Mouse (Mus musculus): ENCODE measurements around the gene Sdha. TPM values are rescaled to one million over a fixed set of nuclear protein-coding genes. Genes with fewer than 3 reads are reported as not detected.

Sdha gene
- polyA plus RNA-seq, 1 experiment from 2014 or later: 231 TPM

GRCm38 (mm10) chr13:74350435-74350906 is 391 bp upstream of the Sdha start:
- peak overlapping the region; percentile 77 for H3K9ac ChIP-seq
- H3K4me3 ChIP-seq (replicated peaks): peak overlapping the region; percentile 57
- peaks cover 23% of the 10 kb centered on the region for H3K36me3 ChIP-seq (replicated peaks)
- H3K27ac ChIP-seq: peak overlapping the region; percentile 37; the same call in 1 of the 2 replicates
- H3K4me2 ChIP-seq: peak overlapping the region; percentile 53
- H3K9me3 ChIP-seq: no peaks in the 10 kb centered on the region
- WGBS: 1% methylated on average over 15 of the region's 15 CpGs
- H3K4me1 ChIP-seq: peaks cover 20% of the 10 kb centered on the region
- no peaks in the 10 kb centered on the region for H3K27me3 ChIP-seq
- ATAC-seq (ENCODE audit: low FRiP score): peak; percentile 63; the same call in 1 of the 2 replicates

GRCm38 (mm10) chr13:74341036-74341435 is 9.0 kb downstream of the Sdha start:
- WGBS: 47% methylated on average over 3 of the region's 3 CpGs

GRCm38 (mm10) chr13:74329321-74329720 is 20.8 kb downstream of the Sdha start:
- Histone ChIP-seq H3K27me3 (no peaks in the 10 kb centered on the region), H3K27ac (no peak overlapping the region), H3K4me2 (no peak overlapping the region), H3K4me3 (replicated peaks) (no peak overlapping the region), H3K9me3 (no peaks in the 10 kb centered on the region), H3K36me3 (replicated peaks) (peaks cover 78% of the 10 kb centered on the region), H3K4me1 (no peaks in the 10 kb centered on the region), H3K9ac (no peak overlapping the region)
- ATAC-seq (ENCODE audit: low FRiP score): no peak

More at GRCm38 (mm10) chr13:74341036-74341435, 9.0 kb downstream of the Sdha start:
- H3K36me3 ChIP-seq (replicated peaks): peaks cover 60% of the 10 kb centered on the region
- H3K27me3 ChIP-seq: no peaks in the 10 kb centered on the region
- no peak; the same call in 1 of the 2 replicates for ATAC-seq (ENCODE audit: low FRiP score)
- H3K4me2 ChIP-seq: no peak overlapping the region
- no peaks in the 10 kb centered on the region for H3K9me3 ChIP-seq
- no peak overlapping the region for H3K4me3 ChIP-seq (replicated peaks)
- no peak overlapping the region for H3K9ac ChIP-seq
- no peaks in the 10 kb centered on the region for H3K4me1 ChIP-seq
- no peak overlapping the region for H3K27ac ChIP-seq

- peaks cover 15% of the 10 kb centered on the region for H3K4me1 ChIP-seq
- WGBS: under 1% methylated on average over 36 of the region's 36 CpGs
Observed at GRCm38 (mm10) chr13:74317170-74317849, 32.8 kb downstream of the Sdha start, which contains the start of gene Pdcd6. Gene Pdcd6, minus strand, starts transcription at chr13:74317580.

GRCm38 (mm10) chr13:74316789-74317169 is 33.3 kb downstream of the Sdha start:
- no peaks in the 10 kb centered on the region for H3K9me3 ChIP-seq
- H3K9ac ChIP-seq: peak overlapping the region; percentile 71
- ATAC-seq (ENCODE audit: low FRiP score): no peak; the same call in 1 of the 2 replicates
- H3K27ac ChIP-seq: no peak overlapping the region
- peak overlapping the region; percentile 84 for H3K4me2 ChIP-seq
- no peaks in the 10 kb centered on the region for H3K27me3 ChIP-seq
- peaks cover 15% of the 10 kb centered on the region for H3K4me1 ChIP-seq
- peak overlapping the region; percentile 87 for H3K4me3 ChIP-seq (replicated peaks)
- 4% methylated on average over 15 of the region's 15 CpGs for WGBS
- peaks cover 17% of the 10 kb centered on the region for H3K36me3 ChIP-seq (replicated peaks)

More at GRCm38 (mm10) chr13:74317170-74317849, 32.8 kb downstream of the Sdha start, which contains the start of gene Pdcd6:
- no peaks in the 10 kb centered on the region for H3K27me3 ChIP-seq
- H3K27ac ChIP-seq: no peak within 1 kb of the TSS
- peak; percentile 98 for ATAC-seq (ENCODE audit: low FRiP score)
- H3K36me3 ChIP-seq (replicated peaks): peaks cover 22% of the 10 kb centered on the region
- peak within 1 kb of the TSS; percentile 84 for H3K4me2 ChIP-seq
- no peaks in the 10 kb centered on the region for H3K9me3 ChIP-seq
- H3K4me3 ChIP-seq (replicated peaks): peak within 1 kb of the TSS; percentile 87
- H3K9ac ChIP-seq: peak within 1 kb of the TSS; percentile 71

- Histone ChIP-seq H3K27ac (no peak overlapping the region), H3K9me3 (no peaks in the 10 kb centered on the region), H3K27me3 (no peaks in the 10 kb centered on the region), H3K4me3 (replicated peaks) (peak overlapping the region; percentile 87), H3K9ac (peak overlapping the region; percentile 71), H3K4me2 (peak overlapping the region; percentile 84), H3K36me3 (replicated peaks) (peaks cover 13% of the 10 kb centered on the region), H3K4me1 (peaks cover 15% of the 10 kb centered on the region)
- WGBS: 29% methylated on average over 4 of the region's 4 CpGs
- no peak for ATAC-seq (ENCODE audit: low FRiP score)
Observed at GRCm38 (mm10) chr13:74316386-74316785, 33.7 kb downstream of the Sdha start.

- H3K27me3 ChIP-seq: no peaks in the 10 kb centered on the region
- no peak overlapping the region for H3K4me2 ChIP-seq
- no peaks in the 10 kb centered on the region for H3K9me3 ChIP-seq
- 95% methylated on average over 3 of the region's 3 CpGs for WGBS
- peaks cover 13% of the 10 kb centered on the region for H3K36me3 ChIP-seq (replicated peaks)
- H3K9ac ChIP-seq: no peak overlapping the region
- peaks cover 15% of the 10 kb centered on the region for H3K4me1 ChIP-seq
- no peak for ATAC-seq (ENCODE audit: low FRiP score)
- no peak overlapping the region for H3K4me3 ChIP-seq (replicated peaks)
- H3K27ac ChIP-seq: no peak overlapping the region
Observed at GRCm38 (mm10) chr13:74314616-74315015, 35.5 kb downstream of the Sdha start.

GRCm38 (mm10) chr13:74305780-74306179 is 44.3 kb downstream of the Sdha start:
- H3K4me3 ChIP-seq (replicated peaks): no peak overlapping the region
- H3K27me3 ChIP-seq: no peaks in the 10 kb centered on the region
- peaks cover 70% of the 10 kb centered on the region for H3K36me3 ChIP-seq (replicated peaks)
- H3K4me1 ChIP-seq: no peaks in the 10 kb centered on the region
- H3K9me3 ChIP-seq: no peaks in the 10 kb centered on the region
- ATAC-seq (ENCODE audit: low FRiP score): no peak
- no peak overlapping the region for H3K9ac ChIP-seq
- no peak overlapping the region for H3K4me2 ChIP-seq
- no peak overlapping the region for H3K27ac ChIP-seq
- 98% methylated on average over 1 of the region's 1 CpGs for whole genome bisulfite sequencing

GRCm38 (mm10) chr13:74305380-74305779 is 44.7 kb downstream of the Sdha start:
- H3K36me3 ChIP-seq (replicated peaks): peaks cover 66% of the 10 kb centered on the region
- ATAC-seq (ENCODE audit: low FRiP score): no peak
- H3K9ac ChIP-seq: no peak overlapping the region
- no peak overlapping the region for H3K4me3 ChIP-seq (replicated peaks)
- no peak overlapping the region for H3K4me2 ChIP-seq
- no peaks in the 10 kb centered on the region for H3K27me3 ChIP-seq
- no peaks in the 10 kb centered on the region for H3K4me1 ChIP-seq
- H3K27ac ChIP-seq: no peak overlapping the region
- WGBS: 90% methylated on average over 6 of the region's 6 CpGs
- no peaks in the 10 kb centered on the region for H3K9me3 ChIP-seq

GRCm38 (mm10) chr13:74302050-74303037 is 47.7 kb downstream of the Sdha start:
- H3K9ac ChIP-seq: no peak overlapping the region
- peaks cover 44% of the 10 kb centered on the region for H3K36me3 ChIP-seq (replicated peaks)
- no peaks in the 10 kb centered on the region for H3K9me3 ChIP-seq
- no peak overlapping the region for H3K4me2 ChIP-seq
- no peak overlapping the region for H3K27ac ChIP-seq
- no peaks in the 10 kb centered on the region for H3K4me1 ChIP-seq
- WGBS: 86% methylated on average over 10 of the region's 10 CpGs
- no peaks in the 10 kb centered on the region for H3K27me3 ChIP-seq
- H3K4me3 ChIP-seq (replicated peaks): no peak overlapping the region
- ATAC-seq (ENCODE audit: low FRiP score): no peak

GRCm38 (mm10) chr13:74301607-74301984 is 48.5 kb downstream of the Sdha start:
- Histone ChIP-seq H3K27me3 (no peaks in the 10 kb centered on the region), H3K9me3 (no peaks in the 10 kb centered on the region), H3K27ac (no peak overlapping the region), H3K4me2 (no peak overlapping the region), H3K4me1 (no peaks in the 10 kb centered on the region), H3K36me3 (replicated peaks) (peaks cover 42% of the 10 kb centered on the region), H3K4me3 (replicated peaks) (no peak overlapping the region), H3K9ac (no peak overlapping the region)
- WGBS: 81% methylated on average over 6 of the region's 6 CpGs
- ATAC-seq (ENCODE audit: low FRiP score): no peak

GRCm38 (mm10) chr13:74300925-74301606 is 49.0 kb downstream of the Sdha start:
- Histone ChIP-seq H3K9me3 (no peaks in the 10 kb centered on the region), H3K4me2 (no peak overlapping the region), H3K36me3 (replicated peaks) (peaks cover 36% of the 10 kb centered on the region), H3K27ac (no peak overlapping the region), H3K9ac (no peak overlapping the region), H3K27me3 (no peaks in the 10 kb centered on the region), H3K4me1 (no peaks in the 10 kb centered on the region), H3K4me3 (replicated peaks) (no peak overlapping the region)
- 41% methylated on average over 4 of the region's 4 CpGs for WGBS
- peak; percentile 63; the same call in 1 of the 2 replicates for ATAC-seq (ENCODE audit: low FRiP score)
